Mouse (Mus musculus) urinary bladder, postnatal 14 days (tissue): ENCODE results near the gene Pax5.

ENCODE experiments used
- DNase-seq: peaks from one replicate; pipeline ENCODE4 v3.0.0; 2021; ENCODE audit warnings: low spot score

The Pax5 gene

DNA sequence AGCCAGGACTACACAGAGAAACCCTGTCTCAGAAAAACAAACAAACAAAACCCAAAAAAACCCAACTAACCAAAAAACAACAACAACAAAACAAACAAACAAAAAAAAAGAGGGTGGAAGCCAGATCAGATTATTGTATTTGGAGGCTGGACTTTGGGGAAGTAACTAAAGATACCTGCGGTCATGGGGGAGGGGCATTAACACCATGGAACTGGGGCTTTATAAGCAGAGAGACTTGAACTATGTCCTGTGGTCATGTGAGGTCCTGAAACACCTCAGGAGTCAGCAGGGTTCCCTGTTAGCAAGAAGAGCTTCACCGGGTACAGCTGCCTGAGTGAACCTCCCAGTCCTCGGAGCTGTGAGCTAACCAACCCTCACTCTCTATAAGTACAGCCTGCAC, 168.2 kb downstream of the Pax5 start:
- DNase-seq: no peak

GRCm38 (mm10) chr4:44538488-44538887, 171.8 kb downstream of the Pax5 start:
- DNase-seq: no peak

GRCm38 (mm10) chr4:44536794-44537193, 173.5 kb downstream of the Pax5 start:
- no peak for DNase-seq

DNA sequence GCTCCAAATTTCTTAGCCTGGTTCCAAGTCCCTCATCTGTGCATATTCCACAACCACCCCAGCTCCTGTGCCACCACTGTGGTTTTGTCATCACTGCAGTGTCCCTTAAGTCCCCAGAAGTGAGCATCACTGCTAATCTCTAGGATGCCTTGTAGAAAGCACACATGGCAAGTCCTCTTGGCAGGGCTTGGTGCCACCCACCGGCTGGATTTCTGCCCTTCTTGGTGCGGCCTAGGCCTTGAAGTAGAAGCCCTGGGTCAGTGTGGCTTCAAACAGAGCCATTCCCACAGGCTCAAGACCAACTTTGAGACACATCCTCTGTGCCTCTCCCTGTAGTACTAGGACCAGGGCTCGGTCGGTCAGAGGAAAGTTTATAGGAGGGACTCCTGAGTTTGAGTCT, 174.6 kb downstream of the Pax5 start:
- DNase-seq: no peak

DNA sequence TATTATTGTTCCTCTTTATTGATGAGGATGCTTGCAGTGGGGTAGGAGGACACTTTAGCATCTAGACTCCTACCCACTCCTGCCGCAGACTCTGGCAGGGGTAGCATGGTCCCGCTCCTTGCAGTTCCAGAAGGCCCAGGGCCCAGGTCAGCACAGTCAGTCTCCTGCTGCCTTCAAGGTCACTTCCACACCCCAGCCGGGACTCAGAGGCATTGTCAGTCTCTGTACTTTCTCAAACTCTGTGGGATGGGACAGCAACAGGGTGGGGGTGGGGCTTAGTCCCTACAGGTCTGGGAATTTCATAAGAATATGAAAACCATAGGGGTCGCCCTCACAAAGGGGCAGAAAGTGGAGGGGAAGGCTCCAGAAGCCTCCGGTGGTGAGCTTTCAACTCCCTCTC, 177.0 kb downstream of the Pax5 start:
- DNase-seq: no peak

- no peak for DNase-seq
Observed at GRCm38 (mm10) chr4:44532731-44533130, 177.6 kb downstream of the Pax5 start.

DNA sequence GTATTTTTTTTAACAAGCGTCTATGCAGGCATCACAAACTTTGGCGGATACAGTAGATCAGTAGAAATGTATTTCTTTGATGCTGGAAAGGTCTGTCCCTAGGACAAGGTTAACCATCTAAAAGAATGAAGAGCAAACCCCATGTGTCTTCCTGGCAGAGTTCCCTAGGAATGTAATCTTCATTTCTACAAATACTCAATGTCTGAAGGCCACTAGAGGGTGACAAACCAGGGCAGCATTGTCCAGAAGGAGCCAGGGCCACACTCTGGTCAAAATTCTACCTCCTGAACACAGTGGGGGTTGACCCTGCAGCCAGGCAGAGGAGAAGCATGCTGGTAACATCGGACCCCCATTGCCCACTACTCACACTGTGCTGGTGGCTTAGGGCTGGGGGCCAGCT, 185.0 kb downstream of the Pax5 start:
- DNase-seq: no peak

- DNase-seq: no peak
Observed at GRCm38 (mm10) chr4:44518923-44519322, 191.4 kb downstream of the Pax5 start.

GRCm38 (mm10) chr4:44513981-44514380, 196.3 kb downstream of the Pax5 start:
- no peak for DNase-seq

DNA sequence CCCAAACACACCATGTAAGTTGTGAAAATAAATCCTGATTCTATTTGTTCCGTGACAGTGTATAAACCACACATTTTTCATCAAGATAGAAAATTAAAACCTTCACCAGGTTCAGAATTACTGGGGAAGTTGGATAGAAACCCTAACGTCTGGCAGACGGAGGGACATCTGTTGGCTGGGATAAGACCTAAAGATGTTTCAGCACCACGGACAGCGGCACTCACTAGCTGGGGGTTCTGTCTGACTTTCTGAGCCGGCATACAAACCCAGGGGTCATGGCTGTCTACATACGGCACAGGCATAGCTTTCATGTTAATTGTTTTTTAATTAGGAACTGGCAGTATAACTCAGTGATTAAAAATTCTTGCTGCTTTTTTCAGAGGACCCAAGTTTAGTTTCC, 198.6 kb downstream of the Pax5 start:
- DNase-seq: peak; percentile 43

DNA sequence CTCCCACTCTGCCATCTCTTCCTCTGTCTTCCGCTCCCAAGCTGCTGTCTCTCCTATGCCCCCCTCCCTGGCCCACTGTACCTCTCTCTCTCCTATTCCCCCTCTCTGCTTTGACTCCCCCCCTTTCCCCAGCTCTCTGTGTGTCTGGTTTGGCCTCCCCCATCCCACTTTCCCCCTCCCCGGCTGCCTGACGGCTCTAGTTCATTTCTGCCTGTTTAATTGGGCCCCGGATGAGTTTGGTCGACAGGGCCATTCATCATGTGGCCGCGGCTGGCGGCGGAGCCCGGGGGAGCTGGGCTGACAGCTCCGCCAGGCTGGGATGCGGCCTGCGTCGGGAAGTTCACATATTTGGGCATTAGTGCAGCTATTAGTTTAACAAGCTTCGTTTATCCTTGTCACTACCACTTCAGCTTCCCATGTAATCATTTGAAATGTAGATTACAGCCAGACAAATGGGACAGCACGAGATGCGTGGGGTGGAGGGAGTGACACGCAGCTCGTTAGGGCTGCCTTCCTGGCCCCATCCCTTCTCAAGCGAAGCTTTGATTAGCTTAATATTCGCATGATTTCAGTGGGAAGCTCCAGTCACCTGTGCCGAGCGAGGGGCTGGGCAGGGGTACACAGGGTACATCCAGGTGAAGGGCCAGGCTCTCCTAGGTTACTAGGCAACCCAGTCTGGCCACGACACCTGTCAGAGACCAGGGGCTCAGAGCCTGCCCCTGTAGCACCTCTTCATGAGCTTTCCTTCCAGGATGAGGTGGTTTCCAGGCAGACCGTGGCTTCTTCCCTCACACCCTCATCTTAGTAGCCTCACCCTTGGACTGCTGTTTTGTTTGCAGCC, 201.7 kb downstream of the Pax5 start:
- DNase-seq: no peak

DNA sequence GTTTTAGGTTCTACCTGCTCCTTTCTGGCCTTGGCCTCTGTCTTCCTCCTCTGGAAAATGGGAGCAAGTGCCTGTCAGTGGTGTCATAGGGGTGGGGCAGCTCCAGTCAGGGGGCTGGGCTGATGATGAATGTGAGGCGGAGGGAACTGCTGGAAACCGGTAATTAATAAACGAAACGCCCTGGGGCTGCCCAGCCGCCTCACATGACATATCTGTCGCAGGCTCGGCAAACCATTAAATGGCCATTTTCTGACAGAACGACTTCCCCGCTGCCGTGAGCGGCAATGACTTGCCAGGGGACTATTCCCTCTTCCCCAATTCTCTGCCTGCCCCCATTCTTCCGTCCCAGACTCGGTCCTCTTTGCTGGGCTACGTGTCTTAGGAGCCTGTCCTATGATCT, 202.4 kb downstream of the Pax5 start:
- DNase-seq: no peak

DNA sequence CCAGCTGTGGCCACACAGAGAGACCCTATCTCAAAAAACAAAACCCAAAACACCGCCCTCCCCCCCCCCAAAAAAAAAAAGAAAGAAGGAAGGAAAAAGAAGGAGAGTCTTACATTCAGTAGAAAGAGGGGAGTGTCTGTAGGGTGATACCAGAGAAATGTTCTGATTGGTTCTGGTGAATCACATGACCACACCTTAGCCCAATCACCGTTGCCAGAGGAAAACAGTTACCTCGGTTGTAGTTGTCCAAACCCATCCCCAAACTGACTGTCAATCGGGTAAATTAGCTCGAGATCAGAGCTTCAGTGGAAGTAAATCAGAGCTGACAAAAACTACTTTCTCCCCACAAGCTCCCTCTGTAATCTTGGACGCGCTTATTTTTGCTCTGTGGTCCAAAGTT, 205.3 kb downstream of the Pax5 start:
- DNase-seq: no peak

DNA sequence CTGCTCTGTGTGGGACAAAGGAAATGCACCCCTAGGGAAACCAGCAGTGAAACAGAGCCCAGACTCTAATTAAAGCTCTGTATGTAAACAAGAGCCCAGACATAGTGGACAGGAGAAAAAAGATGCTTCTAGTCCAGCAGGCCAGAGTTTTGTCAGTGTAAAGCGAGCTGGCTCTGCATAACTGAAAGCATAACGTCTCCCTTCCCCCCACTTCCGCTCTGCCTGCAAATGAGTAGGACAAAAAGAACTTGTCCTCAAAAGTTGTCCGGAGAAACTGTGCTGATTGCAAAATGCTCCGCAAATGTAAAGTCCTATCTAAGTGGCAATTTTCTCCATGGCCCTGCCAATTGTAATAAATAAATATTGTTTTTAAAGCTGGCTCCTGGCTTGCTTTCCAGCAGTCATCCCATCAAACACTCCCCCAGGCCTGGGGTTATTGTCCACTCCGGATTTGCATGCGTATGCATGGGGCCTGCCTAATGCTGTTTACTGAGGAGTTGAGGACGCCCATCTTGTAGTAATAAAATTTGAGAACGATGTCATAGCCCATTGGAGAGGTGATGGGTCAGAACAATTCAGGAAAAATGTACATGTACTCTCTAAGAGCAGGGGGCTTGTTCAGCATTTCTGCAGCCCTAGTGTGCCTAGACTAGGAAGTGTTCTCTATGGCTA, 208.0 kb downstream of the Pax5 start:
- DNase-seq: no peak

GRCm38 (mm10) chr4:44498156-44498555, 212.1 kb downstream of the Pax5 start:
- DNase-seq: no peak

DNA sequence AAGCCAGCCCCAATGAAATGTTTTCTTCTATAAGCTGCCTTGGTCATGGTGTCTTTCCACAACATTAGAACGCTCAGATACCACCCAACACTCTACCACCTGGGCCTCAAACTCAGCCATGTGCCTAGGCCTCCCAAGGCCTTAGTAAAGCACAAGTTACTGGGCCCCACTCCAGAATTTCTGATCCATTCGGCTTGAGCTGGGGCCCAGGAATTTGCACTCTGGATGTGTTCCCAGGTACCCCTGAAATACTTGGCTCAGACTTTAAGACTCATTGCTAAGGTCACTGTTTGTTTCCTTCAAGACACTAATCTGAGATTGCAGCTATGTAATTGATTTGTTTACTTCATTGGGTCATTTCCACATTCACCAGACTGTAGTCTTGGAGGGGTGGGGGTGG, 214.5 kb downstream of the Pax5 start:
- DNase-seq: no peak

GRCm38 (mm10) chr4:44493756-44494155, 216.5 kb downstream of the Pax5 start:
- DNase-seq: no peak

DNA sequence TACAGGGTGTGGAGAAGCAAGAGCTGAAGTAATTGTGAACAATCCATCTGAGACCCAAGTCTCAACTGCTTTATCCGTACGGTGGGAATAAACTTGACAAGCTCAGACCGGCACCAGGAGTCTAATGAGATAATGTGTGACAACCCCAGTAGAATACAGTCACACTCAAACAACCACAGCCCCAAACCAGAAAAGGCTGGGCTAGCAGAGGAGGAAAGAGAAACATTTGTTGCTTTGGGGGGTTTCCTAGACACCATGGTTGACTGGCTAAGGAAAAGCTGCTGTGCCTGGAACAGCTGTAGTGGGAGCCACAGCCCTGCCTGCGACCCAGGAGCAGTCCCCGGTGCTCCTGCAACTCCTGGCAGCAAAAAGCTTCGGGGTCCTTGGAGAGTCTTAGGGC, 219.4 kb downstream of the Pax5 start:
- no peak for DNase-seq

- no peak for DNase-seq
Observed at GRCm38 (mm10) chr4:44488702-44489101, 221.6 kb downstream of the Pax5 start.

DNA sequence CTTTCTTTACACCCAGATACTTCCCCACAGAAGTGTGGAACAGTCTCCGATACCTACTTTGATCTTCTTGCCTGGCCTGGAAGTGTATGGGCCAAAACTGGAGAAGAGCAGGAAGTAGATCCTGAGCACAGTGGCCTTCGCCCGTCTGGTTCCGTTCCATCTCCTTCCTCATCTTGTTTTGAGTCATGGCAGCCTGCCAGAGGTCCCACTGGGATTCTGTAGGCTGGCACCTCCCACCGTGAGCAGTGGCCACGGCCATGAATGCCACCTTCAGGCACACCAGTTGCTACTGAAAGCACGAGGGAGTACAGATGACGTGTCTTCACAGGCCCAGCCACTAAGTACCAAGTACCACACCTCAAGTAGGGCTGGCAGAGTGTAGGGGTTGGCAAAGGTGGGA, 222.1 kb downstream of the Pax5 start:
- no peak for DNase-seq

DNA sequence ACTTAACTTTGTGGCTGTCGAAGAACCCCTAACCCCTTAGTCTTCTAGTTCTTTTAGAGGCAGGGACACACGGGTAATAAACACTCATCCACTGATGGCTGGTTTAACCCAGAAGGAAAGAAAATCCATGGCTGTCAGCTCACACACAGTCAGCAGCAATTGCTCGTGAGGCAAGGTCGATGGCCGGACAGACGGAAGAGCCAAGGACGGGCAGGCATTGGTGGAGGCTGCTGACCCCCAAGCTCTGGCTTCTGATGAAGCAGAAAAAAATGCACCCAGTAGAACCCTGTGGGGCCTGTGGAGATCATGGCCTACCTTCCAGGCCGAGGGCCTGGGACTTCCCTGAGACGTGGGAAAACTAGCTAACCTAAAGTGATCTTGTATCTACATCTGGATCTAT, 227.4 kb downstream of the Pax5 start:
- no peak for DNase-seq

- no peak for DNase-seq
Observed at GRCm38 (mm10) chr4:44479755-44480154, 230.5 kb downstream of the Pax5 start.
